Mouse (Mus musculus): ENCODE results near the gene Esf1. TPM values are rescaled to one million over a fixed set of nuclear protein-coding genes. Genes with fewer than 3 reads are reported as not detected.

Gene Esf1
- total RNA-seq (2023): 7.8 and 10.8 TPM in 2 replicates

GRCm38 (mm10) chr2:140170127-140170802 lies at the start of gene Esf1, which contains the start of gene Ndufaf5:
TSS of gene Esf1 (minus strand) at chr2:140170564.
TSS of gene Ndufaf5 (plus strand) at chr2:140170649.

GRCm38 (mm10) chr2:140151743-140152142 lies 18.6 kb downstream of the Esf1 start, which contains the start of gene Gm17374:
TSS of gene Gm17374 (plus strand) at chr2:140152043.

Other genes with a start within 250 kb of the Esf1 start
- gene Tasp1, start 103.8 kb downstream of the Esf1 start, total RNA-seq (2023): 1.9 and 2.6 TPM in 2 replicates
- gene Gm17374, start 18.5 kb downstream of the Esf1 start, total RNA-seq (2023): not detected in 2 replicates
- gene Ndufaf5, start 85 bp upstream of the Esf1 start, total RNA-seq (2023): 3.7 and 3.9 TPM in 2 replicates
- gene Sel1l2, start 219.1 kb upstream of the Esf1 start, total RNA-seq (2023): not detected in 2 replicates
- 0.29 and 1.1 TPM in 2 replicates for gene Macrod2, start 224.7 kb upstream of the Esf1 start, total RNA-seq (2023)

All from neutrophil, adult 65 days (primary cell).